Mouse (Mus musculus) G1E (cell line): ENCODE results near the gene Slc8a2.

Experiments used
- GATA1 ChIP-seq: IDR thresholded peaks from 2 replicates; pipeline ENCODE4 v1.6.1; 2012; ENCODE audit warnings: borderline replicate concordance, low read length, inconsistent platforms, mixed read lengths
- POLR2AphosphoS5 ChIP-seq: IDR thresholded peaks from 2 replicates; pipeline ENCODE4 v1.6.1; 2012; ENCODE audit warnings: low read depth, low read length, inconsistent platforms; ENCODE audit not compliant: insufficient replicate concordance

DNA sequence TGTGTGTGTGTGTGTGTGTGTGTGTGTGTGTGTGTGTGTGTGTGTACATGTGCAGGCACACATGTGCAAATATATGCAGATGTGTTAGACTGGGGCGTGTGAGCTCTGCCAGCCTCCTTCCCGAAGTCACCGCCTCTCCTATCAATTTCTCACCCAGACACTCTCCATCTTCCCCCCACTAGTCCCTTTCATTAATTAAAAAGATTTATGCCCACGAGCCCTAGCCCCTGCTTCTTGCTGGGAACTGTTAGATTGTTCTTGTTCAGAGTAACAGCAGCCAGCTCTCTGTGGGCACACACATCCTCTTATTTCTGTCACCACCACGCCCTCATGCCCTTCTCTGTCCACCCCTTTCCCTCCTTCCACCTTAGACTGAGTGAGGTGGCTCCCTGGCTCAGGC lies 43.5 kb downstream of the Slc8a2 start:
- TF ChIP-seq GATA1, result no peak
- TF ChIP-seq POLR2AphosphoS5, result no peak
